Mouse (Mus musculus) embryonic facial prominence, embryonic 11.5 days (tissue): Measurements from ENCODE around the gene Per1. TPM values are rescaled to one million over a fixed set of nuclear protein-coding genes. Genes with fewer than 3 reads are reported as not detected.

Experiments
- ATAC-seq: fragments of 200-750 bp; cut with Nextera tagmentation; replicated peaks from 2 replicates; pipeline ENCODE4 v1.8.0; 2017; ENCODE audit warnings: low read depth; ENCODE audit not compliant: insufficient number of reproducible peaks, low FRiP score, low TSS enrichment
- DNase-seq: peaks from one replicate; pipeline ENCODE4 v3.0.0-alpha.2; 2015; ENCODE audit warnings: low spot score
- H3K27ac ChIP-seq: fragments of 300-500 bp; sonication (generic); replicated peaks from 2 replicates; pipeline ENCODE4 v1.5.1; 2014; ENCODE audit warnings: mild to moderate bottlenecking, low read depth, low read length, control low read depth
- H3K27me3 ChIP-seq: fragments of 300-500 bp; sonication (generic); 2 replicates; pipeline ENCODE4 v1.6.1; 2014; ENCODE audit warnings: mild to moderate bottlenecking, low read length, moderate library complexity, mixed read lengths; ENCODE audit not compliant: control insufficient read depth, insufficient read depth
- H3K36me3 ChIP-seq: fragments of 300-500 bp; sonication (generic); replicated peaks from 2 replicates; pipeline ENCODE4 v1.6.1; 2014; ENCODE audit warnings: low read depth, mild to moderate bottlenecking, low read length, moderate library complexity, mixed read lengths; ENCODE audit not compliant: control insufficient read depth, insufficient read depth
- H3K4me1 ChIP-seq: fragments of 300-500 bp; sonication (generic); 2 replicates; pipeline ENCODE4 v1.6.1; 2014; ENCODE audit warnings: low read length, mixed read lengths; ENCODE audit not compliant: control insufficient read depth, insufficient read depth
- H3K4me2 ChIP-seq: fragments of 300-500 bp; sonication (generic); 2 replicates; pipeline ENCODE4 v1.6.1; 2014; ENCODE audit warnings: low read depth, mild to moderate bottlenecking, control low read depth, low read length, moderate library complexity
- H3K4me3 ChIP-seq: fragments of 300-500 bp; sonication (generic); 2 replicates; pipeline ENCODE4 v1.5.1; 2014; ENCODE audit warnings: low read depth, low read length, control low read depth
- H3K9ac ChIP-seq: fragments of 300-500 bp; sonication (generic); replicated peaks from 2 replicates; pipeline ENCODE4 v1.6.1; 2014; ENCODE audit warnings: mild to moderate bottlenecking, control low read depth, low read length
- H3K9me3 ChIP-seq: fragments of 300-500 bp; sonication (generic); replicated peaks from 2 replicates; pipeline ENCODE4 v1.6.1; 2016; ENCODE audit warnings: mild to moderate bottlenecking, low read length, inconsistent platforms, mixed read lengths; ENCODE audit not compliant: control insufficient read depth
- WGBS: fragments of 180-500 bp; shearing (Covaris S2); extraction: QIAGEN DNeasy Blood & Tissue Kit; methylation state at CpG from one replicate; pipeline ENCODE4 v1.1.7; 2014; 5-methylcytosine and 5-hydroxymethylcytosine counted together
- polyA plus RNA-seq: library from polyadenylated mRNA; unstranded; fragments of >200 nt; fragmentation: Nextera tagmentation; extraction: Ambion mirVana; gene quantifications from 2 replicates; pipeline ENCODE4 v1.2.1, GENCODE M21; 2014

The Per1 gene
- polyA plus RNA-seq, 1 experiment from 2014 or later: 5.5 TPM

GRCm38 (mm10) chr11:69119446-69120155, 24.6 kb downstream of the Per1 start:
- H3K36me3 ChIP-seq: no peaks in the 10 kb centered on the region
- peak overlapping the region; percentile 75 for H3K4me3 ChIP-seq
- no peak for ATAC-seq
- H3K9ac ChIP-seq: no peak overlapping the region
- peaks cover 8% of the 10 kb centered on the region for H3K27me3 ChIP-seq
- peaks cover 3% of the 10 kb centered on the region for H3K4me1 ChIP-seq
- WGBS: 27% methylated on average over 14 of the region's 14 CpGs
- peak; percentile 6 for DNase-seq
- no peaks in the 10 kb centered on the region for H3K9me3 ChIP-seq
- no peak overlapping the region for H3K27ac ChIP-seq
- H3K4me2 ChIP-seq: peak overlapping the region; percentile 97; the same call in 1 of the 2 replicates

GRCm38 (mm10) chr11:69120221-69121000, 25.4 kb downstream of the Per1 start, which contains the start of gene Hes7:
Gene Hes7, plus strand, starts transcription at chr11:69120404.
- Histone ChIP-seq H3K27me3 (peaks cover 8% of the 10 kb centered on the region), H3K4me2 (peak within 1 kb of the TSS; percentile 97), H3K27ac (no peak within 1 kb of the TSS), H3K36me3 (no peaks in the 10 kb centered on the region), H3K4me3 (peak within 1 kb of the TSS; percentile 75), H3K4me1 (peaks cover 3% of the 10 kb centered on the region), H3K9ac (peak within 1 kb of the TSS; percentile 58), H3K9me3 (no peaks in the 10 kb centered on the region)
- ATAC-seq: no peak
- WGBS: 1% methylated on average over 27 of the region's 27 CpGs
- DNase-seq: peak; percentile 68

DNA sequence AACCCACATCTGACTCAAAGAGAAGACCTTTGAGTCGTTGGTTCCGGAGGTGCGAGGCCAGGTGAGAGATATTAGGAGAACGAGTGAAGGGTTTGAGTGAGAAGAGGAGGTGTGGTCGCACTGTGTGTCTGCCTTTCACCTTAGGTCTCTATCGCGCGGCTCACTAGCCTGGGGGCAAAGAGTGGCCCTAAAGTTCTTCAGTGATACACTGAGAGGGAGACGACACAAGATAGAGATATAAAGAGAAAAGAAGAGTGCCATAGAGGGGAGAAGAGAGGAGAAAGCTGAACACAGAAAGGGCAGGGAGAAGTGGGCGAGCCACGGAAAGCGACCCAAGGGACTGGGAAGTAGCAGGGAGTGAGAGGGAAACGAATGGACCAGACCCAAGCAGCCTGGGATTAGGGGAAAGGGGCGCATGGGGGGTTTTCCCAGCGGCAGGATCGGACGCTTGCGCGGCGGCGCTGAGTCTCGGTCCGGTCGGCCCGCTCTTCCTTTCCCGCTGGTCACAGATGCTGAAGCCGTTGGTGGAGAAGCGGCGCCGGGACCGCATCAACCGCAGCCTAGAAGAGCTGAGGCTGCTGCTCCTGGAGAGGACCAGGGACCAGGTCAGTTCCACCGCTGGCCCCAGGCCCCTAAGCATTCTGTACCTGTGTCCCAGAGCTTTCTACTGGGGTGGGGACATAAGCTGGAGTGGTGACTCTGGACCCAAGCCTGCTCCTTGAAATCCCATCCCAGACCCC, 26.2 kb downstream of the Per1 start:
- peak overlapping the region; percentile 58 for H3K9ac ChIP-seq
- H3K4me2 ChIP-seq: peak overlapping the region; percentile 97
- H3K27ac ChIP-seq: no peak overlapping the region
- H3K36me3 ChIP-seq: no peaks in the 10 kb centered on the region
- peak overlapping the region; percentile 75 for H3K4me3 ChIP-seq
- no peak for ATAC-seq
- WGBS: under 1% methylated on average over 32 of the region's 33 CpGs
- no peaks in the 10 kb centered on the region for H3K9me3 ChIP-seq
- H3K4me1 ChIP-seq: peaks cover 3% of the 10 kb centered on the region
- peaks cover 8% of the 10 kb centered on the region for H3K27me3 ChIP-seq
- peak; percentile 39 for DNase-seq

DNA sequence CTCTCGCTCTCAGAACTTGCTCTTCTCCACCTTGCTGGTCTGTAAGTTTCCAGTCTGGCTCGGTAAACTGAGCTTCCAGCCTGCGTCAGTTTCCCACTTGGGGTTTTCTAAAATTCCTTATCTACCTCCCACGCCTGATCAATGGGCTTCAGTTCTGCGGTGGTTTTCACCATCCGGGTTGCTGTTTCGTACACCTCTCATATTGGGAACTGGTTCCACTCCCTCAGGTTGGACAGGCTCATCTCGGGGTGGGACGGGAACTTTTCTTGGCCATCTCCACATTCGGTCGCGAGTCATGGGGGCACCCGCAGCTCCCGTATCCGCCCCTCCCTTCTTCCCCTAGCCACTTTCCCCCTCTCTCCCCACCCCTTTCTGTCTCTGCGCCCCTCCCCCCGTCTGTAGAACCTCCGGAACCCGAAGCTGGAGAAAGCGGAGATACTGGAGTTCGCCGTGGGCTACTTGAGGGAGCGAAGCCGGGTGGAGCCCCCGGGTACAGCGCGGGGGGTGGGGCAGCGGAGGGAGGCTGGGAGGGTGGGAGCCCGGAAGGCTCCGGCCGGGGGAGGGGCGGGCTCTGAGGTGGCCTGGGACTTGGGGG, 26.8 kb downstream of the Per1 start:
- Histone ChIP-seq H3K4me2 (peak overlapping the region; percentile 97), H3K27ac (peak overlapping the region; percentile 52), H3K36me3 (no peaks in the 10 kb centered on the region), H3K4me1 (peaks cover 3% of the 10 kb centered on the region), H3K27me3 (peaks cover 8% of the 10 kb centered on the region), H3K9ac (peak overlapping the region; percentile 58), H3K4me3 (peak overlapping the region; percentile 75), H3K9me3 (no peaks in the 10 kb centered on the region)
- WGBS: under 1% methylated on average over 28 of the region's 32 CpGs
- peak; percentile 68 for DNase-seq
- no peak for ATAC-seq

DNA sequence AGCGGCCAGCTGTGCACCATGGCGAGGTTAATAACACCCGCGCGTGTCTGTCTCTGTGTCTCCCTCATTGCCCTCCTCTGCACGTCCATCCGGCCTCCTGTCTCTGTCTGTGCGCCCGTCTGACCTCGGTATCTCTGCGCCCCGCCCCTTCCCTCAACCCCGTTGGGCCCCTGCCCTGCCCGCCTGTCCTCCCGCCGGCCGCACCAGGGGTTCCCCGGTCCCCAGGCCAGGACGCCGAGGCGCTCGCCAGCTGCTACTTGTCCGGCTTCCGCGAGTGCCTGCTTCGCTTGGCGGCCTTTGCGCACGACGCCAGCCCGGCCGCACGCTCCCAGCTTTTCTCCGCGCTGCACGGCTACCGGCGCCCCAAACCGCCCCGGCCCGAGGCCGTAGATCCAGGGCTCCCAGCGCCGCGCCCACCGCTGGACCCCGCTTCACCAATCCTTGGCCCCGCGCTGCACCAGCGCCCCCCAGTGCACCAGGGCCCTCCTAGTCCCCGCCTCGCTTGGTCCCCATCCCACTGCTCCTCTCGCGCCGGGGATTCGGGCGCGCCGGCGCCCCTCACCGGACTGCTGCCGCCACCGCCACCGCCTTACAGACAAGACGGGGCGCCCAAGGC, 27.4 kb downstream of the Per1 start, which contains the start of gene 9130213A22Rik:
9130213A22Rik (minus strand) TSS at position 254 of the 616 bp plus-strand sequence.
- Histone ChIP-seq H3K4me1 (peaks cover 3% of the 10 kb centered on the region), H3K9ac (peak within 1 kb of the TSS; percentile 58), H3K36me3 (no peaks in the 10 kb centered on the region), H3K4me3 (peak within 1 kb of the TSS; percentile 75), H3K27me3 (peaks cover 8% of the 10 kb centered on the region; the same call in 1 of the 2 replicates), H3K27ac (peak within 1 kb of the TSS; percentile 52), H3K4me2 (peak within 1 kb of the TSS; percentile 97), H3K9me3 (no peaks in the 10 kb centered on the region)
- ATAC-seq (peak; percentile 53), DNase-seq (peak; percentile 92)
- WGBS: under 1% methylated on average over 52 of the region's 66 CpGs

DNA sequence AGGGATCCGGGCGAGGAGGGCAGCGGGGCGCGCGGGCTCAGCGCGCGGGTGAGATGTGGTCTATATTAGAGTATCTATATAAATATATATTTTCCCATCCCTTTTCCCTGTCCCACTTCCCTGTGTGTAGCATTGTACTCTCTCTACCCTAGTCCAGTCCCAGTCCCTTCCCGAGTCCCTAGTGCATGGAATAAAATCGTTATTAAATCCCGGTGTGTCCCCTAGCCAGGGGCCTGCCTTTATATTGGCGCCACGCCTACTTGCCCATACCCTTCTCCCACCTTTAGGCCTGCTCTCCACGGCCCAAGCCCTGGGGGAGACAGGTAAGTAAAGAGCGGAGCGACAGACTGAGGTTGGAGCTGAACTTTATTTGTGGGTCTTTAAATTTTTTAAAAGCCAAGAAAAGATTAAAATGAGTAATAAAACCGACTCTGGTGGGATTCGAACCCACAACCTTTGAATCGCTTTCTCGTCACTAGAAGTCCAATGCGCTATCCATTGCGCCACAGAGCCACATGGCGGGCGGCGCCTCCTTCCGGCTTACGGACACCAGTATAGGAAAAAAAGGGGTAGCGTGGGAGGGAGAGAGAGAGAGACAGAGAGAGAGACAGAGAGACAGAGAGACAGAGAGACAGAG, 28.2 kb downstream of the Per1 start:
- peak overlapping the region; percentile 58 for H3K9ac ChIP-seq
- peak overlapping the region; percentile 97 for H3K4me2 ChIP-seq
- H3K36me3 ChIP-seq: no peaks in the 10 kb centered on the region
- WGBS: under 1% methylated on average over 28 of the region's 29 CpGs
- H3K9me3 ChIP-seq: no peaks in the 10 kb centered on the region
- DNase-seq (peak; percentile 93), ATAC-seq (peak; percentile 1; the same call in 1 of the 2 replicates)
- peak overlapping the region; percentile 52 for H3K27ac ChIP-seq
- peaks cover 3% of the 10 kb centered on the region for H3K4me1 ChIP-seq
- peak overlapping the region; percentile 75 for H3K4me3 ChIP-seq
- peaks cover 8% of the 10 kb centered on the region; the same call in 1 of the 2 replicates for H3K27me3 ChIP-seq
